Mouse (Mus musculus) embryonic facial prominence, embryonic 15.5 days (tissue): ENCODE data around the gene Rnf11. TPM values are rescaled to one million over a fixed set of nuclear protein-coding genes. Genes with fewer than 3 reads are reported as not detected.

Source experiments
- ATAC-seq: fragments of 200-750 bp; cut with Nextera tagmentation; 2 replicates; pipeline ENCODE4 v1.8.0; 2017; ENCODE audit warnings: low read depth, moderate TSS enrichment; ENCODE audit not compliant: insufficient number of reproducible peaks, low FRiP score, low TSS enrichment
- H3K27ac ChIP-seq: fragments of 300-500 bp; sonication (generic); replicated peaks from 2 replicates; pipeline ENCODE4 v1.5.1; 2015; ENCODE audit warnings: mild to moderate bottlenecking, inconsistent platforms
- H3K27me3 ChIP-seq: fragments of 300-500 bp; sonication (generic); 2 replicates; pipeline ENCODE4 v1.6.1; 2015; ENCODE audit warnings: inconsistent platforms
- H3K36me3 ChIP-seq: fragments of 300-500 bp; sonication (generic); 2 replicates; pipeline ENCODE4 v1.6.1; 2015; ENCODE audit warnings: mild to moderate bottlenecking, inconsistent platforms
- H3K4me1 ChIP-seq: fragments of 300-500 bp; sonication (generic); 2 replicates; pipeline ENCODE4 v1.6.1; 2015; ENCODE audit warnings: inconsistent platforms
- H3K4me2 ChIP-seq: fragments of 300-500 bp; sonication (generic); replicated peaks from 2 replicates; pipeline ENCODE4 v1.6.1; 2015; ENCODE audit warnings: mild to moderate bottlenecking, inconsistent platforms
- H3K4me3 ChIP-seq: fragments of 300-500 bp; sonication (generic); replicated peaks from 2 replicates; pipeline ENCODE4 v1.5.1; 2015; ENCODE audit warnings: mild to moderate bottlenecking, inconsistent platforms
- H3K9ac ChIP-seq: fragments of 300-500 bp; sonication (generic); 2 replicates; pipeline ENCODE4 v1.6.1; 2015; ENCODE audit warnings: inconsistent platforms
- H3K9me3 ChIP-seq: fragments of 300-500 bp; sonication (generic); replicated peaks from 2 replicates; pipeline ENCODE4 v1.6.1; 2016; ENCODE audit warnings: inconsistent platforms
- WGBS: fragments of 180-500 bp; shearing (Covaris S2); methylation state at CpG from one replicate; pipeline ENCODE4 v1.1.7; 2015; 5-methylcytosine and 5-hydroxymethylcytosine counted together
- polyA plus RNA-seq: library from polyadenylated mRNA; unstranded; fragments of >200 nt; fragmentation: Nextera tagmentation; extraction: Ambion mirVana; gene quantifications from 2 replicates; pipeline ENCODE4 v1.2.1, GENCODE M21; 2015

Gene Rnf11
- polyA plus RNA-seq, 1 experiment from 2014 or later, result 54.0 TPM

- Histone ChIP-seq H3K4me3 (peak overlapping the region; percentile 88), H3K36me3 (peaks cover 6% of the 10 kb centered on the region; the same call in 1 of the 2 replicates), H3K27me3 (no peaks in the 10 kb centered on the region), H3K9ac (peak overlapping the region; percentile 93), H3K4me2 (peak overlapping the region; percentile 63), H3K9me3 (no peaks in the 10 kb centered on the region), H3K27ac (peak overlapping the region; percentile 90), H3K4me1 (peaks cover 6% of the 10 kb centered on the region)
- peak; percentile 61 for ATAC-seq
- under 1% methylated on average over 68 of the region's 68 CpGs for WGBS
Observed at GRCm38 (mm10) chr4:109475577-109476553, 8.7 kb downstream of the Rnf11 start.

DNA sequence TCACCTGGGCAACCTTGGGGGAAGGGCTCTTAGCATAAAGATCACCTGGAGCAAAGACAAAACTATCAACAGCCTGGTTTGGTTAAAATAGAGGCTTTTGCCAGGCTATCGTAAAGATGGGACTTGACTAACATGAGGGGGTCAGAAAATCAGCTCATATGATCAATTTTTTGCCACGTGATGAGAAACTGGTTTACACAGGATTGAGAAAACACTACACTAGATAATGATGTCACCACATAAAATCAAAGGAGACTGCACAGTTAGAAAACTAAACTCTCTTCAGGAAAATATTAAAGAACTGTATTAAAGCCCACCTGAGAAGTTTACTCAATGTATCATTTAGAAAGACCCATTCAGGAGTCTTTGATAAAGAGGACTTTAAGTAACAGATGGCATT is 9.4 kb downstream of the Rnf11 start:
- no peak for ATAC-seq
- peaks cover 6% of the 10 kb centered on the region for H3K4me1 ChIP-seq
- H3K9me3 ChIP-seq, result no peaks in the 10 kb centered on the region
- H3K9ac ChIP-seq, result no peak overlapping the region
- WGBS, result 39% methylated on average over 2 of the region's 2 CpGs
- H3K27ac ChIP-seq, result no peak overlapping the region
- peak overlapping the region; percentile 63 for H3K4me2 ChIP-seq
- peaks cover 6% of the 10 kb centered on the region; the same call in 1 of the 2 replicates for H3K36me3 ChIP-seq
- no peaks in the 10 kb centered on the region for H3K27me3 ChIP-seq
- peak overlapping the region; percentile 88 for H3K4me3 ChIP-seq

DNA sequence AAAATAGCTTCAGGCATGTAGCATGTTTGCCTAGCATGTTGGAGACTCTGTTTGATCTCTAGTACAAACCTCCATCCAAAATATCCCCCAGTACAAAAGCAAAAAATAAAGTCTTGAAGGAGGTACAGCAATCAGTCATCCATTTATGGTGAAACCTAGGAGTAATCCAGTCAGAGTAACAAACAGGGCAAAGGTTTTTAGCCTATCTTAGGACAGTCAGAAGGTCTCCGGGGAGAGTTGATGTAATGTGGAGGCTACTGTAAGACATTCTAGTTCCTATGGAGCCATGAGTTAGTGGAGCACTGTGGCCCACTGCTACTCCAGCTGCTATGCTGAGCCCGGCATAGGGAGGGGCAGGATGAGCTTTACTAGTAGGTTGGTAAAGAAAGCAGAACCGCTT is 12.0 kb downstream of the Rnf11 start:
- no peak for ATAC-seq
- peaks cover 6% of the 10 kb centered on the region for H3K4me1 ChIP-seq
- no peak overlapping the region for H3K9ac ChIP-seq
- H3K4me2 ChIP-seq, result no peak overlapping the region
- H3K36me3 ChIP-seq, result peaks cover 6% of the 10 kb centered on the region; the same call in 1 of the 2 replicates
- H3K27ac ChIP-seq, result no peak overlapping the region
- H3K4me3 ChIP-seq, result no peak overlapping the region
- no peaks in the 10 kb centered on the region for H3K9me3 ChIP-seq
- 85% methylated on average over 3 of the region's 3 CpGs for WGBS
- H3K27me3 ChIP-seq, result no peaks in the 10 kb centered on the region

GRCm38 (mm10) chr4:109471606-109472005 is 12.9 kb downstream of the Rnf11 start:
- Histone ChIP-seq H3K4me2 (no peak overlapping the region), H3K9me3 (no peaks in the 10 kb centered on the region), H3K27me3 (no peaks in the 10 kb centered on the region), H3K27ac (no peak overlapping the region), H3K4me1 (peaks cover 6% of the 10 kb centered on the region), H3K9ac (no peak overlapping the region), H3K4me3 (no peak overlapping the region), H3K36me3 (peaks cover 6% of the 10 kb centered on the region; the same call in 1 of the 2 replicates)
- no peak for ATAC-seq

DNA sequence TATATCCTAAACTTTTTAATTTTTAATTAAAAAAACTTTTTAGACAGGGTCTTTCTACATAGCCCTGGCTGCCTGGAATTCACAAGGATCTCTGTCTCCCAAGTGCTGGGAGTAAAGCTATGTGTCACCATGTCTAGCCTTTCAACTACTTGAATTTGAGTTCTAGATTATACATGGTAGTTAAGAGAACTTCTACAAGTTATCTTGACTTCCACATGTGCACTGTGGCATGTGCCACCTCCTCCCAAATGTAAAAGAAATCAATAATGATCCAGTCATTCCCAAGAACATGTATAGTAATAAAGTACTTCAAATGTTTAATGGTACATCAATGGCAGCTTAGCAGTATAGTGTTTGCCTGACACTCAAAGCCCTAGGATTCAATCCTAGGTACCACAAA is 16.8 kb downstream of the Rnf11 start:
- no peaks in the 10 kb centered on the region for H3K27me3 ChIP-seq
- H3K9me3 ChIP-seq, result no peaks in the 10 kb centered on the region
- no peaks in the 10 kb centered on the region for H3K4me1 ChIP-seq
- no peak overlapping the region for H3K9ac ChIP-seq
- ATAC-seq, result no peak
- no peak overlapping the region for H3K27ac ChIP-seq
- no peak overlapping the region for H3K4me3 ChIP-seq
- no peak overlapping the region for H3K4me2 ChIP-seq
- H3K36me3 ChIP-seq, result peaks cover 4% of the 10 kb centered on the region; the same call in 1 of the 2 replicates

GRCm38 (mm10) chr4:109463892-109464291 is 20.6 kb downstream of the Rnf11 start:
- Histone ChIP-seq H3K4me3 (no peak overlapping the region), H3K27ac (no peak overlapping the region), H3K9me3 (no peaks in the 10 kb centered on the region), H3K9ac (no peak overlapping the region), H3K4me2 (no peak overlapping the region), H3K4me1 (peaks cover 17% of the 10 kb centered on the region), H3K36me3 (no peaks in the 10 kb centered on the region), H3K27me3 (no peaks in the 10 kb centered on the region)
- ATAC-seq, result no peak

DNA sequence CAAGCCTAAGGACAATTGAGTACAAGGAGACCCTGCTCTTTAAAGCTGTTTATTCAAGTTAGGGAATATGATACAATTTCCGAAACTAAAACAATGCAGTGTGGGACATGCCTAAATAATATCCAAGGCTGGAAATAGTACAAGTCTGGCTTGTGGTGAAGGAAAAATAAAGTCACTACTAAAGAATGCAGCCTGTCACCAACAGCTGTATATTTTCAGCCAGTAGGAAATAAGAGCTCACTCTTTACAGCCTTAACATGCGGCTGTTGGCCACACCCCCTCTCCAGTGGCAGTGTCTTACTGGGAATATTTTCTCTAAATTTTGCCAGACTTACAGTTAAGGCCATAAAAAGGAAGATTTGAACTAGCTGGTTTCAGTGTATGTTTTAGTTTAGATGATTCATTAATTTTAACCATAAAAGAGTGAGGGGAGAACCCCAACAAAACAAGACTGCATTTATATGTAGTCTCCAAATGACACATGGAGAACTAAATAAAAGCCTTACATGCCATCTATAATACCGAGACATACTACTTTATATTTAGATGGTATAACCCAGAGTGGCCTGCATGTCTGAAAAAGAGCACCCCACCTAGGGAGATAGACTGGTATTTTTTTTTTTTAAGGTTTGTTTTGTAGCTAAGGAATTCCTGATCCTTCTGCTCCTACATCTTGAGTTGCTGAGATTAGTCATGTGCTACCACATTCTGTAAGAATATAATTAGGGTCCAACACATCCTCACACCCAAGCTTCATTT is 23.9 kb downstream of the Rnf11 start:
- H3K9me3 ChIP-seq, result no peaks in the 10 kb centered on the region
- 18% methylated on average over 3 of the region's 3 CpGs for WGBS
- no peak overlapping the region for H3K4me3 ChIP-seq
- H3K27ac ChIP-seq, result peak overlapping the region; percentile 90
- H3K27me3 ChIP-seq, result no peaks in the 10 kb centered on the region
- no peaks in the 10 kb centered on the region for H3K36me3 ChIP-seq
- peaks cover 17% of the 10 kb centered on the region for H3K4me1 ChIP-seq
- peak; percentile 88 for ATAC-seq
- peak overlapping the region; percentile 19; the same call in 1 of the 2 replicates for H3K4me2 ChIP-seq
- H3K9ac ChIP-seq, result no peak overlapping the region

GRCm38 (mm10) chr4:109456821-109457220 is 27.7 kb downstream of the Rnf11 start:
- H3K4me3 ChIP-seq, result no peak overlapping the region
- no peak overlapping the region for H3K4me2 ChIP-seq
- no peak for ATAC-seq
- H3K9ac ChIP-seq, result no peak overlapping the region
- 82% methylated on average over 6 of the region's 6 CpGs for WGBS
- peaks cover 10% of the 10 kb centered on the region; the same call in 1 of the 2 replicates for H3K36me3 ChIP-seq
- peaks cover 17% of the 10 kb centered on the region for H3K4me1 ChIP-seq
- H3K27ac ChIP-seq, result no peak overlapping the region
- H3K27me3 ChIP-seq, result no peaks in the 10 kb centered on the region
- H3K9me3 ChIP-seq, result no peaks in the 10 kb centered on the region

DNA sequence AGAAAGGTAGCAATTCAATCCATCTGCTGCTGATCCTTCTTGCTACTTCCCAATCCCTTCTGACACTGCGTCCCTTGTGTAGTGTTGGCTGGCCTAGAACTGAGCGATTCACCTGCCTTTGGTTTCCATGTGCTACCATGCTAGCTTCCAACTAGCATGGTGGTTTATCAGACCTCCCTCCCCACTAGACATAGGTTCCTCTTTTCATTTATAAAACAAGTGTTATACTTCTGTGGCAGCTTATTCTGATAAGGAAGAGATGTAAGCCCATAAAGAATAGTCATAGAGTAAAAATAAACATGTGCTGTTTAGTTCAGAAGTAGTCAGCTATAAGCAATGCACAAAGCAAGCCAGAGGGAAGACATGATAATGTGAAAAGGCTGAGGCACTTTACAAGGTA is 36.0 kb downstream of the Rnf11 start:
- Histone ChIP-seq H3K4me3 (no peak overlapping the region), H3K9me3 (no peaks in the 10 kb centered on the region), H3K27ac (no peak overlapping the region), H3K36me3 (peaks cover 10% of the 10 kb centered on the region; the same call in 1 of the 2 replicates), H3K9ac (no peak overlapping the region), H3K27me3 (no peaks in the 10 kb centered on the region), H3K4me1 (no peaks in the 10 kb centered on the region), H3K4me2 (no peak overlapping the region)
- 94% methylated on average over 2 of the region's 2 CpGs for whole genome bisulfite sequencing
- no peak for ATAC-seq

DNA sequence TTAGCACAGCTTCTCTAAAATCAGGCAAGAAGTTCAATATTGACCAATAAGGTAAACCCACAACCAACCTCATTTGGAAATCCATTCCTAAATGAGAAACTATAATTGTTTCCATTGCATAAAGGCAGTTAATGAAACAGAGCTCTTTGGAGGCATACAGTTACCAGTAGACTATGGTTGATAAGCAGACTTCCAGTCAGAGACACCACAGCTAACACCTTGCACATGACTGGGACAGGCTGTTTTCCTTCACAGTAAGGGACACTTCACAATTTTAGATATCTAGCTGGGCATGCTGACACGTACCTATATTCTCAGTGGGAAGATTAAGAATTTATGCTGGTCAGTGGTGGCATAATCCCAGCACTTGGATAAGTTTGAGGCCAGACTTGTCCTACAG is 38.6 kb downstream of the Rnf11 start:
- Histone ChIP-seq H3K9me3 (no peaks in the 10 kb centered on the region), H3K4me1 (no peaks in the 10 kb centered on the region), H3K27ac (no peak overlapping the region), H3K27me3 (no peaks in the 10 kb centered on the region), H3K36me3 (peaks cover 7% of the 10 kb centered on the region; the same call in 1 of the 2 replicates), H3K4me2 (no peak overlapping the region), H3K4me3 (no peak overlapping the region), H3K9ac (no peak overlapping the region)
- no peak for ATAC-seq
- 83% methylated on average over 1 of the region's 1 CpGs for WGBS

GRCm38 (mm10) chr4:109445397-109445796 is 39.1 kb downstream of the Rnf11 start:
- H3K36me3 ChIP-seq, result peaks cover 7% of the 10 kb centered on the region; the same call in 1 of the 2 replicates
- H3K4me1 ChIP-seq, result peaks cover 3% of the 10 kb centered on the region; the same call in 1 of the 2 replicates
- H3K9me3 ChIP-seq, result no peaks in the 10 kb centered on the region
- 71% methylated on average over 2 of the region's 2 CpGs for WGBS
- no peak for ATAC-seq
- no peak overlapping the region for H3K27ac ChIP-seq
- no peak overlapping the region for H3K4me2 ChIP-seq
- H3K4me3 ChIP-seq, result no peak overlapping the region
- no peaks in the 10 kb centered on the region for H3K27me3 ChIP-seq
- no peak overlapping the region for H3K9ac ChIP-seq
